Mouse (Mus musculus): ENCODE results near the gene Galr2.

DNA sequence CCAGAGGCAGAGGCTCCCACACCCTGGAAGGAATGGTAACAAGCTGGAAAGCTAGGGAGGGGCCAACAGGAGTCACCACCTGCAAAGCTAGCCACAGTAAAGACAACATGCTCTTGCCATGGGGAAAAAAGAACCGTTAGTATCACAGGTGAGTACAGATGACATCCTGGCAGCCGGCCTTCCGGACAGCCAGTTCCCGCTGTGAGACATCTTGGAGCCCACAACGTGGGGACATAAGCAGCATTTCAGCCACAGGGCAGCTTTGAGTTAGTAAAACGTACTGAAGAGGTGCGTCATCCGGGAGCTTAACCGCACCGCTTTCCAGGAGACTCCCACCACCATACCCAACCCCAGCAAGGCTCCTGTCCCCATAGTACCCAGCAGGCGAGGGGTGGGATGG is 17.5 kb downstream of the Galr2 start:
- TF ChIP-seq POLR2A (IDR thresholded peaks at IDR 0.05; ENCODE audit: insufficient read length, low read depth) (no peak), POLR2AphosphoS2 (IDR thresholded peaks at IDR 0.05; ENCODE audit: insufficient read length, low read depth) (no peak), MYOD1 (IDR thresholded peaks at IDR 0.05; ENCODE audit: control insufficient read depth in 1 of 3, insufficient read length in 2 of 3, low read depth in 2 of 3) (no peak), E2F4 (IDR thresholded peaks at IDR 0.05; ENCODE audit: insufficient read depth) (no peak), TCF3 (IDR thresholded peaks at IDR 0.05; ENCODE audit: insufficient read length, low read depth) (no peak), MYOG (IDR thresholded peaks at IDR 0.05; ENCODE audit: control insufficient read depth in 1 of 3, insufficient read depth in 1 of 3, insufficient read length in 2 of 3, low read depth in 2 of 3) (no peak), TCF12 (IDR thresholded peaks at IDR 0.05; ENCODE audit: insufficient read depth, poor library complexity, severe bottlenecking) (no peak), MAX (IDR thresholded peaks at IDR 0.05; ENCODE audit: low read depth) (no peak), CEBPB (IDR thresholded peaks at IDR 0.05; ENCODE audit: insufficient read depth, poor library complexity, severe bottlenecking) (no peak)
